Mouse (Mus musculus): ENCODE results near the gene Ahcyl2. TPM values are rescaled to one million over a fixed set of nuclear protein-coding genes. Genes with fewer than 3 reads are reported as not detected.

Ahcyl2 gene
- total and polyA plus RNA-seq, 3 experiments, result 50.0 to 204 (median 184) TPM

DNA sequence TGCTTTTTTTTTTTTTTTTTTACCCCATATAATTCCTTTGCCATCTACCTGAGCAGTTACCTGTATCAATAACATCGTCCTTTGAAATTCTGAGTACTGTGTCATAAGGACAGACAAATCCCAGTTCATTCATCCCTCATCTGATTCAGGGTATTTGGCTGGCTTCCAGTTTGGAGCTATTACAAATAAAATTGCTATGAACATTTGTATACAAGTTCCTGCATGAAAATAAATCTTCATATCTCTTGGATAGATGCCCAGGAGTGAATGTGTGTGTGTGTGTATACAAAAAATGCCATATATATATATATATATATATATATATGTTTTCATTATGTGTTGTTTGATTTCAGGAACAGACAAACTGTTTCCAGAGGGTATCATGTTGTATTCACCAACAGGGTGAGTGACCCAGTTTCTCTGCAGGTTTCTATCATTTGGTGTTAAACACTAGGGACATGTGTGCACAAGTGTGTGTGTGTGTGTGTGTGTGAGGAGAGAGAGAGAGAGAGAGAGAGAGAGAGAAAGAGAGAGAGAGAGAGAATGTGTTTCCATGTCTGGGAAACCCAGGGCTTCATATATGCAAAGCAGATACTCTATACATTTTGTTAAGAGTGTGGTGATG is 41.1 kb upstream of the Ahcyl2 start:
- Histone ChIP-seq H3K27me3 (replicated peaks) (no peaks in the 10 kb centered on the region), H3K4me2 (ENCODE audit: insufficient read depth, low read depth, poor library complexity, severe bottlenecking) (no peak overlapping the region), H3K9ac (ENCODE audit: insufficient read depth, low read depth) (no peak overlapping the region), H3K79me2 (replicated peaks; ENCODE audit: control insufficient read depth, extremely low read depth, insufficient read depth, poor library complexity, severe bottlenecking) (no peaks in the 10 kb centered on the region), H3K9me3 (replicated peaks; ENCODE audit: low read length) (no peaks in the 10 kb centered on the region), H3K4me3 (replicated peaks in 1 of 3; ENCODE audit: low read depth in 2 of 3, low read length in 2 of 3, poor library complexity in 1 of 3) (no peak overlapping the region), H3K27ac (ENCODE audit: insufficient read depth, low read depth) (no peak overlapping the region), H3K4me1 (ENCODE audit: control insufficient read depth in 1 of 2, insufficient read depth in 2 of 2) (peaks cover 6 to 9% of the 10 kb centered on the region in 2 experiments; a peak in 2 of 4 replicates), H3K36me3 (replicated peaks in 1 of 2; ENCODE audit: control insufficient read depth in 1 of 2, insufficient read depth in 1 of 2, low read length in 1 of 2) (no peaks in the 10 kb centered on the region)
- no peak for DNase-seq (ENCODE audit: extremely low read depth)
- no peak for TF ChIP-seq MEF2A (IDR thresholded peaks at IDR 0.05; ENCODE audit: borderline replicate concordance, low read depth, low read length)
- TF ChIP-seq ETS1 (conservative IDR thresholded peaks at IDR 0.05; ENCODE audit: low read depth, low read length), result no peak
- no peak for TF ChIP-seq TBP (conservative IDR thresholded peaks at IDR 0.05; ENCODE audit: low read depth, low read length)
- TF ChIP-seq RAD21 (IDR thresholded peaks at IDR 0.05; ENCODE audit: low read depth, low read length), result no peak
- TF ChIP-seq ZKSCAN1 (IDR thresholded peaks at IDR 0.05; ENCODE audit: borderline replicate concordance, low read depth, low read length), result no peak
- dilution Hi-C loops (cut with MboI; ENCODE audit: extremely low pct_ligation_motif_present, extremely low pct_unique_long_range_greater_than_20kb, low sequenced_read_pairs) (no loop called here), in situ Hi-C loops (cut with MboI; ENCODE audit: low pct_ligation_motif_present, low pct_unique_long_range_greater_than_20kb, low sequenced_read_pairs) (no loop called here)

DNA sequence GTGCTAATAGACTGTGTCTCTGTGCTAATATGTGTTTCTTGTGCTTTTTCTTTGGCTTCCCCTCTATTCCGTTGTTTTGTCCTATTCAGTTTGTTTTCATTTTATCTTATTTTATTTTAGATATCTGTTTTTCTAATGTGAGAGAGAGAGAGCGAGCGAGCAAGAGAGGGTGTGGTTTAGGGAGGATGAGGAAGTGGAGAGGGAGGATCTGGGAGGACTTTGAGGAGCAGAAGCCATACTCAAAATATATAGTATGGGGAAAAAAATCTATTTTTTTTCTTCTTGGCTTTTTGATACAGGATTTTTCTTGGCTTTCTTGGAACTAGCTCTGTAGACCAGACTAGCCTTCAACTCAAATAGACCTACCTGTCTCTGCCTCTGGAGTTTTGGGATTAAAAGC is 39.8 kb upstream of the Ahcyl2 start:
- TF ChIP-seq EP300 (IDR thresholded peaks at IDR 0.05; ENCODE audit: low read length) (no peak), MEF2A (IDR thresholded peaks at IDR 0.05; ENCODE audit: borderline replicate concordance, low read depth, low read length) (no peak), CHD2 (IDR thresholded peaks at IDR 0.05; ENCODE audit: low read length) (no peak), JUN (IDR thresholded peaks at IDR 0.05; ENCODE audit: insufficient read depth, low read depth, low read length) (no peak), SMC3 (IDR thresholded peaks at IDR 0.05; ENCODE audit: low read depth, low read length) (no peak), ZKSCAN1 (IDR thresholded peaks at IDR 0.05; ENCODE audit: borderline replicate concordance, low read depth, low read length) (no peak), NRF1 (IDR thresholded peaks at IDR 0.05; ENCODE audit: low read depth, low read length) (no peak), ZMIZ1 (IDR thresholded peaks at IDR 0.05; ENCODE audit: low read depth, low read length) (no peak), TCF12 (IDR thresholded peaks at IDR 0.05; ENCODE audit: low read depth, low read length) (no peak), ELF1 (IDR thresholded peaks at IDR 0.05; ENCODE audit: low read depth, low read length) (no peak), MXI1 (IDR thresholded peaks at IDR 0.05; ENCODE audit: low read depth, low read length) (no peak), MYC (IDR thresholded peaks at IDR 0.05; ENCODE audit: low read depth, low read length) (no peak), MAFK (IDR thresholded peaks at IDR 0.05; ENCODE audit: insufficient replicate concordance, low read length) (no peak), UBTF (IDR thresholded peaks at IDR 0.05; ENCODE audit: low read depth, low read length) (no peak)

More for the DNA sequence above, 39.8 kb upstream of the Ahcyl2 start:
- in situ Hi-C loops (cut with MboI; ENCODE audit: low pct_ligation_motif_present, low pct_unique_long_range_greater_than_20kb, low sequenced_read_pairs) (no loop called here), dilution Hi-C loops (cut with MboI; ENCODE audit: extremely low pct_ligation_motif_present, extremely low pct_unique_long_range_greater_than_20kb, low sequenced_read_pairs) (no loop called here)
- no peak for DNase-seq (ENCODE audit: extremely low read depth)
- H3K9me3 ChIP-seq (replicated peaks; ENCODE audit: low read length), result no peaks in the 10 kb centered on the region
- H3K27ac ChIP-seq (ENCODE audit: insufficient read depth, low read depth), result no peak overlapping the region
- H3K27me3 ChIP-seq (replicated peaks), result no peaks in the 10 kb centered on the region
- H3K4me1 ChIP-seq (ENCODE audit: control insufficient read depth in 1 of 2, insufficient read depth in 2 of 2), result peaks cover 6 to 9% of the 10 kb centered on the region in 2 experiments; a peak in 2 of 4 replicates
- no peak overlapping the region for H3K9ac ChIP-seq (ENCODE audit: insufficient read depth, low read depth)
- H3K4me2 ChIP-seq (ENCODE audit: insufficient read depth, low read depth, poor library complexity, severe bottlenecking), result no peak overlapping the region
- H3K4me3 ChIP-seq (replicated peaks in 1 of 3; ENCODE audit: low read depth in 2 of 3, low read length in 2 of 3, poor library complexity in 1 of 3), result no peak overlapping the region
- H3K36me3 ChIP-seq (replicated peaks in 1 of 2; ENCODE audit: control insufficient read depth in 1 of 2, insufficient read depth in 1 of 2, low read length in 1 of 2), result no peaks in the 10 kb centered on the region
- no peaks in the 10 kb centered on the region for H3K79me2 ChIP-seq (replicated peaks; ENCODE audit: control insufficient read depth, extremely low read depth, insufficient read depth, poor library complexity, severe bottlenecking)

All from CH12.LX (cell line).